Mouse (Mus musculus) T-helper 1 cell (primary cell): ENCODE results near the gene Nphs1.

ENCODE experiments used
- in situ Hi-C: fragments of 300-600 bp; cut with MboI, MseI; formaldehyde crosslinking; loops from one replicate; pipeline ENCODE4 v1.15.1; 2025; ENCODE audit warnings: high pct_unique_total_duplicates

The Nphs1 gene

DNA sequence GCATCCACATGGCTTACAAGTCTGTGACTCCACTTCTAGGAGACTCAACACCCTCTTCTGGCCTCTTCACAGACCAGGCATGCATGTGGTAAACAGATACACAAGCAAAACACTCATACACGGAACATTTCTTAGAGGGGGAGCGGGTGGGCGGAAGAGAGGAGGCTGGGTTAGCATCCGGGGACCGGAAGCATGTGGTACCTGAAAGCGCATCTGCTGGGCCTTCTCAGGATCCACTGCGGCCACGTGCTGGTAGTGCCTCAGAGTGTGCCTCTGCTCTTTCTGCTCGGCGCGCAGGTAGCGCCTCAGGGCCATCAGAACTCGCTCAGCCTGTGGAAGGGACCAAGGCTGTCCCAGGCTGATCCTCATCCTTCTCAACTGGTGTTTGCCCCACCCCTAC lies 18.4 kb upstream of the Nphs1 start:
- in situ Hi-C loops, result loop anchor here (5.0 kb wide), 1 partner anchor 77 kb away; the partner anchor contains the start of gene Lrfn3

DNA sequence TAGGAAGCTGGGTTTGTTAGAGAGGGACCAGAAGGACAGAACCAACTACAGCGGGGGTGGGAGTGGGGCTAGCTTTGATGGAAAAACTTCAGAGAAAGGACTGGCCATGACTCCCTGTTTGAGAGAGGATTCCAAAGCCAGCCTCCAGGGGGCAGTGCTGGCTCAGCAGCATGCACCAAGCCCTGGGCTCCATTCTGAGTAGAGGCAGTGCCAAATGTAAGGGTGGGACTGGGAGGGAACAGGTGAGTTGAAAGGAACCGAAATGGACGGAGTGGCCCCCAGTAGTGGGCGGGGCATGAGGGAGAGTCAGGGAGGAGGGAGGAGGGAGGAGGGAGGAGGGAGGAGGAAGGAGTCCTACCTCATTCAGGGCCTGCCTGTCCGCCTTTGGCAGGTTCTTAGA lies 17.4 kb upstream of the Nphs1 start:
- in situ Hi-C loops, result no loop called here

DNA sequence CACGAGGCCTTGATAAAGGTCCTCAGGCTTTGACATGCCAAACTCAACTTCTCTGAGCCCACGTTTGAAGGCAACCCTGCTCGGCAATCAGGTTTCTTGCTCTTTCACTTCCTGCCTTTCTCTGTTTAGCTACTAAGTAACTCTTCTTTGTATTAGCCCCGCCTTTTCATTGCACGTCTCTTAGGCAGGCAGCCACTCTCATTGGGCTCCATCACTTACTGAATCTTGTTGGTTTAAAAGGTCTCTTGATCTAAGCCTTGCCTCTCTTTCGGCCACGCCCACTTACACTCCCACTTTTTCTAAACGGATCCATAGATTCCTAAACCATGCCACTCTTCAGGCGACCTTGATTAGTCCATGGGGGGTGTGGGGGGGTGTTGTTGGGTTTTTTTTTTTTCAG lies 14.4 kb upstream of the Nphs1 start:
- in situ Hi-C loops, result no loop called here

DNA sequence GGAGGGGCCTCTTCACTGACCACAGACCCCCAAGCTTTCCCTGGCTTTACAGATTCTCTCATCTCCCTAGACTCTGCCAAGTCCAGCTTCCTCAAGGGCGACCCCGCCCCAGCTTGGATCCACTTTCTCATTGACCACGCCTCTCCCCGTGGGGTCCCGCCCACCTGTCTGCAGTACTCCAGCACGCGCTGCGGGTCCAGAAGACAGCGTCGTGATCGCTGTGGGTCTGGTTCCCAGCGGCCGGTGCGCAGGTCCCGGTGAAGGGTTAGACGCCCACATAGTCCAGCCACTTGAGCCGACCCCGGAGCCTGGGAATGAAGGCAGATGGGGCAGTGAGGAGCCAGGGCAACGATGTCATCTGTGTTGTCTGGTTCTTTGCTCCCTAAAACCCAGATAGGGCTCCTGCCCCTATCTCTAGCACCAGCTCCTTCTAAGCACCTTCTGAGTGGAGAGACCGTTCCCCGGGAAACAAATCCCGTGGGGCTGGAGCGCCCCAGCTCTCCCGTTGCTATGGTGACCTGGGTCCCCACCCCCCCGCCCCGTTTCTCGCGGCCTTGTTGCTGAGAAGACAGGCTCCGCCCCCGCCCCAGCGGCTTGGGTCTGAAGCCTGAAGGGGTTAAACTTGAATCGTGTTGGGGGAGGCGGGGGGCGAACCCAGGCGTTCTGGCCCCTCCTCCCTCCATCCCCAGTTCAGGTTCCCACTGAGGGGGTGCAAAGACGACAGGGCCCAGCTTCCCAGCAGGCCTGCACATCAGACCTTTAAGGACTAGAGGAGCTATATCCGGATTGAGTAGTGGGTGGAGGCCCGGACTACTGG lies 13.8 kb upstream of the Nphs1 start:
- in situ Hi-C loops, result no loop called here

DNA sequence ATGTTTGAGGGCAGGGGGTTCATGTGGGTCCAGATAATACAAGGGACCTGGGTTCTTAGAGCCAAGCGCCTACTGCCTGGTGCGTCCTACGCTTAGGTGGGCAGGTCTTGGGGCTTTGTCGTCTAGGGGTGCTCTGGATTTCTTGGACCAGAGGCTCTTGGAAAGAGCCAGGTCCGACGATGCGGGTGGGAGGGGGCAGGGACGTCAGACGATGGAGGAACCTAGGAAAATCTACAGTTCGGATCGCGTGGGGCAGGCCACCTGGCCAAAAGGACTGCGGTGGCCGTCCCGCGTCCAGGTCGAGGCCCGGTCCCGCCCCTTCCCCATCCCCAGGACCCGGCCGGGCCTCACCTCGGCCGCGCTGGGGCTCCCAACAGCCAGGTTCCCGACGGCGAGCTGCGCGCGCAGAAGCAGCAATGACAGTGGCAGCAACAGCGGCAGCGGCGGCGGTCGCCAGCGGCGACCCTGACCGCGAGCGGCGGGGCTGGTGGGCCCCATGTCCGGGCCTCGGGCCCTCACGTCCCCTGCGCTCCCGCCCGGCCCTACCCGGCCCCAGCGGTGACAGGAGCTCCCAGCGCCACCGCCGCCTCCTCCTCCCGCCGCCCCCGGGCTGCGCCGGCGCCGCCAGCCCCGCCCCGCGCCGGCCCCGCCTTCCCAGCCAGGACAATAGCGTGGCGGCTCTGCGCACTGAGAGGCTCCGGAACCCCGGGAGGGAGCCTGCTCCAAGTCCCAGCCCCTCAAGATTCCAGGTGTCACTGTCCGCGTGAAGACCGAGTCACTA lies 13.0 kb upstream of the Nphs1 start, which contains the start of gene Aplp1:
TSS of gene Aplp1 (minus strand) at position 565 of the 781 bp plus-strand sequence.
- in situ Hi-C loops, result no loop called here

DNA sequence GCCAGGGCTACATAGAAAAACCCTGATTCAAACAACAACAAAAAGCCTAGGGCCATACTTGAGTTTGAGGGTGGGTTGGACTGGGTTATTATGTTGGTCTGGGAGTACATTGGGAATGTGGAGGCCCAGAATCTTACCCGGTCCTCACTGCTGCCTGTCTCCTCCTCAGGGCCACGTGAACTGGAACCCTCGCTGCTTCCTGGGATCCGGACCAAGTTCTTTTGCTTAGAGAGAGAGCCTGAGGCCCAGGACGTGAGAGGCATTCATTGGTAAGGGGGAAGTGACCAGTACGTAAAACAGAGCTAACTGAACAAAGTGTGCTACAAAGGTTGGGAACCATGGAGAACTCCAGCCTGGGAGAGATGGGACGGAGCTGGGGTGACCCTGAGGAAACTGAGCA lies 7.9 kb upstream of the Nphs1 start:
- in situ Hi-C loops, result no loop called here

DNA sequence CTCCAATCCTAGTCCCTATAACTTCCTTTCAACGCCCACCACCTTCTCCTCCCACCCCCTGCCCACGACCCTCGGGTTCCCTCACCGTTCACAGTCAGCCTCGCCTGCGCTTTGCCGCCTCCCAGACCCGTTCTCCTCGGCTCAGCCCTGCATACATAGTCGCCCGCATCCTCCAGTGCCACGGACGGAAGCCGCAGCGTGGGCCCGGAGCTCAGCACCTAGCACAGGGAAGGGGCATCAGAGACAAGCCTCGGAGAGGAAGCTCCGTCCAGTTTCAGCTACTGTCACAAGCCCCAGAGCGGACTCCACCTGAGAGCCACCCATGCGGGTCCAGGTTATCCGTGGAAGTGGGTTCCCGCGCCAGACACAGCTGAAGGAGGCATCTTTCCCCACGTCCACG lies 4.8 kb upstream of the Nphs1 start:
- in situ Hi-C loops, result no loop called here

DNA sequence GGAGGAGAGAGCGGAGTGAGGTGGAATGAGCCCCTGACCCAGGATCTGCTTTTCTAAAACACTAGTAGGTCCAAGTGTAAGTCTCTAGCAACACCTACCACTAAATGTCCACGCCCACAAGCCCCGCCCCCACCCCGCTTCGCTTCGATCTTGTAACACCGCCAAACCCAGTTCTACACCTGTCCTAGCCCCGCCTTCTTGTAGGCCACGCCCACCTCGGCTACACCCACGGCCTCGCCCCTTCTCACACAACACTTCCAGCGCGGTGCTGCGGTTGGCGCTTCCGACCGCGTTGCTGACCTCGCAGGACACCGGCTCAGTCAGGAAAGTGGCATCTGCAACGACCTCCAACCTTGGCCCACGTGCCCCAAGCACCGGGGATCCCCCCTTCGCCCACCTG lies 4.3 kb upstream of the Nphs1 start:
- in situ Hi-C loops, result no loop called here

DNA sequence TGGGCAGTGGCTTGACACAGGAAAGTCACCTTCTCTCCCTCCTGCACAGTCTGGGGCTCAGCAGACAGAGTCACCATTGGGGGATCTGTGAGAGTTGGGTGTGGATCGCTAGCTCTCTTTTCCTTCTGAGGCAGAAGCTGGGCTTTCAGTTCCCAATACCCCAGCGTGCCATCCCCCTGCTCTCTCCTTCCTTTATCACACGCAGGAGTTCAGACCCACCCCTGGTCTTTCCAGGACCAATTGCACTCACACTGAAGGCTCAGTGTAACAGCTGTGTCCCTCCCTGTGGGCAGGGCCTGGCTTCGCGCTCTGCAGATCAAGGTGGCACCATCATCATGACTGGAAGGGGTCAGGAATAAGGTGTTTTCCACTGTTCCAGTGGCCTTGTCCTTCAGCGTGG lies 3.9 kb upstream of the Nphs1 start:
- in situ Hi-C loops, result no loop called here

DNA sequence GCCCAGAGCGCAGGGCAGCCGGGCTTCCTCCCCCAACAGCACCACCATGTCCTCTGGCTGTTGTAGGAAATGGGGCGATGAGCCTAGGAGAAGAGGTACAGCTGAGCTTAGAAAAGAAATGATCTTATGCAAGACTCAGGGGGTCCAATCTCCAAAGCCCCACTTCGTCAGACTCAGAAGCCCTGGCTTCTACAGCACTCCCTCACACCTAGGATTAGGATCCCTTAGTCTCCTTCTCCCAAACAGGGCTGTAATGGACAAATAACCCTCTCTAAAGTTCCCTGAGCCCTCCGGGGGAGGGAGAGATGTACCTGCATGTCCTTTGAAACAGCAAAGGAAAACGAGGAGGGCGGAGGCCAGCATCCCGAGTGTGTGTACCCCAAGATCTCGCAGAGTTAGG lies 1.6 kb upstream of the Nphs1 start:
- in situ Hi-C loops, result no loop called here

DNA sequence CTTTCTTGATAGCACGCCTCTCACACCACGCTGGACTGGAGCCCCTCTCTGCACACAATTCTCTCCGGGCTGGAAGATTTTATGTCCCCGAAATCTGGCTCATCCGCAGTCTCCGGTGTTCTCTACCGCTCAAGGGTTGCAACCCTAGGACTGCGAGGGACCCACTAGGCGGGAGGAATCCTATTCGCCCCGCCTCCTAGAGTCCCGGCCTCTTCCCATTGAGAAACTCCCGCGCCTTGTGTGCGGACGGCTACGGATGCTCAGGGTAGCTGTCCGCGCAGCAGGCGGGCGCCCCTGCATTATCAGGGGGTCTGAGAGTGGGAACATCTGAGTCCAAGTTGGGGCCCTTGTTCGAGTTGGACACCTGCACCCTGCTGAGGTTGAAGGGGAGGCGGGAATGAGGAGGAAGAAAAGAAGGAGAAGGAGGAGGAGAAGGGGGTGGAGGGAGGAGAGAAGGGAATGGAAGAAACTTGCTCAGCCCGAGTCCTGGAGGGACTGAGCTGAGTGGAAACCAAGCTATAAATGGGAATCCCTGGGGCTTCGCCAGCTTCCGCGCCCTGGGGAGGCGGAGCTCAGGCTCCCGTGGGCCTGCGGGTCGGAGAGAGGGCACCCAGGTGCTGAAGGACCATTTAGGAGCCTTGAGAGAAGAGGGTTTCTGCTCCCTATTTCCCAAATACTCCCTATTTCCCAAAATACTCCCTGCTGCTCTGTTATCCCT lies 1.0 kb upstream of the Nphs1 start:
- in situ Hi-C loops, result no loop called here

DNA sequence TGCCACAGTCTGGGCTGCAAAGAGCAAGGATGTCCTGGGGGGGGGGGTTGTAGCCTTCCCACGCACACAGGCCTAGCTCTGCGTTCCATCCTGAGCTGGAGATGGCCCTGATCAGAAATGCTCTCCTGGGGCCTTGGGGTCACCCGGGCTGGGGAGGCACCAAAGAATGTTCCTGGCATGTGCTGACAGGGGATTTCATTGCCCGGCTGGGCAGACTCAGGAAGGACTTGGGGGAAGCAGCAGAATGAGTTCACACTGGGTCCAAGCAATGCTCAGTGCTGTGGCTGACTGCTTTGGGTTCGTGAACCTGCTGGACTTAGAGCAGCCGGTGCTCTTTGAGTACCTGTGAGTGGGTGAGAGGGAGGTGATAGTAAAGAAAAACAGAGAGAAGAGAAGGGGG lies 1.4 kb downstream of the Nphs1 start:
- in situ Hi-C loops, result no loop called here

DNA sequence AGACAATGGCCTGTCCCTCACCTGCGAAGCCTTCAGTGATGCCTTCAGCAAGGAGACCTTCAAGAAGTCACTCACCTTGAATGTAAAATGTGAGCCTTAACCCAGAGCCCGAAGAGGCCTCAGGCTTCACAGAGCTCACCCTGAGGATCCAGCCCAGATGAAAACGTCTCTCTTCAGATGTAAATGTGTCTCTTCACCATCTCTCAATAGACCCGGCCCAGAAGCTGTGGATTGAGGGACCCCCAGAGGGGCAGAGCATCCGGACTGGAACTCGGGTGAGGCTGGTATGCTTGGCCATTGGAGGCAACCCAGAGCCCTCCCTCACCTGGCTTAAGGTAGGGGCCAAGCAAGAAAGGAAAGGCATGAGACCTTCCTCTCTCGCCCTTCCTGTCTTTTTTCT lies 5.5 kb downstream of the Nphs1 start:
- in situ Hi-C loops, result no loop called here

DNA sequence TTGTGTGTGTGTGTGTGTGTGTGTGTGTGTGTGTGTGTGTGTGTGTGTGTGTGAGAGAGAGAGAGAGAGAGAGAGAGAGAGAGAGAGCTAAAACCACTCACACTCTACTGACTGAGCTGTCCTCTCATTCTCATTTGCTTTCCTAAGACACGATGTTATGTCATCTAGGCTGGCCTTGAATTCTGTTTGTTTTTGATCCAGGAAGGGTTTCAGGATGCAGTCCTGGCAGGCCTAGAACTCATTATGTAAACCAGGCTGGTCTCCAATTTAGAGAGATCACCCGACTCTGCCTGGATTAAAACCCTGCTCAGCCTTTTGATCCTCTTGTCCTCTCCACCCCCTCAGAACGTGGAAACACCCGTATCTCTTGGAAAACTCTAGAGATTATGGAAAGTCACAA lies 5.9 kb downstream of the Nphs1 start:
- in situ Hi-C loops, result no loop called here

DNA sequence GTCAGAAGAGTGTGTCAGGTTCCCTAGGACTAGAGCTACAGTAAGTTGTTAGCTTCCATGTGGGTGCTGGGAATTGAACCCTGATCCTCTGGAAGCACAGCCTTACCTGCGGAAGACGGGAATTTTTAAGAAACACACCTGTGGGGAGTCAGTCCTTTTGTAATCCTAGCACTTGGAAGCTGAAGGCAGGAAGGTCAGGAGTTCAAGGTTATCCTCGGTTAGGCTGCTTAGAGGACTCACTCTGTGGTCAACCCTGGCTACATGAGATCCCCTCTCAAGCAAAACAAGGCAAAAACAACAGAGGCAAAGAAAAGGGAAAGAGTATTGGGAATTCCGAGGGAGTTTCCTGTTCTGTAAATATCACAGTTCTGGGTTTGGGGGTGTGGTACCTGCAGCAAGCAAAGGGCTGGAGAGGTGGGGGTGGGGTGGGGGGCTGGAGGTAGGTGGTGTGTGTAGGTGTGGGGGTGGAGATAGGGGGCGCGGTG lies 6.7 kb downstream of the Nphs1 start:
- in situ Hi-C loops, result no loop called here

DNA sequence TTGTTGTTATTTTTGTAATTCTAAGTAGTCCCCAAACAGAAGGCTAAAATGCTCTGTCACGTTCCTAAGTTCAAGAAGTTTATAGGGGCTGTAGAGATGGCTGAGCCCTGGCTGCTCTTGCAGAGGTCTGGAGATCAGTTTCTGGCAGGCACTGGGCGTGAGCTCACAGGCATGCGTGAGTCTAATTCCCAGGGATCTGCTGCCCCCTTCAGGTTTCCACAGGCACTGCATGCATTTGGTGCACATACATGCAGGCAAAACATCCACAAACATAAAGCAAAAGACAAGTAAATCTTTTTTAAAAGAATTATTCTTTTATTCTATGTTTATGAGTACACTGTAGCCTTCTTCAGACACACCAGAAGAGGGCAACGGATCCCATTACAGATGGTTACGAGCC lies 14.3 kb downstream of the Nphs1 start:
- in situ Hi-C loops, result no loop called here

DNA sequence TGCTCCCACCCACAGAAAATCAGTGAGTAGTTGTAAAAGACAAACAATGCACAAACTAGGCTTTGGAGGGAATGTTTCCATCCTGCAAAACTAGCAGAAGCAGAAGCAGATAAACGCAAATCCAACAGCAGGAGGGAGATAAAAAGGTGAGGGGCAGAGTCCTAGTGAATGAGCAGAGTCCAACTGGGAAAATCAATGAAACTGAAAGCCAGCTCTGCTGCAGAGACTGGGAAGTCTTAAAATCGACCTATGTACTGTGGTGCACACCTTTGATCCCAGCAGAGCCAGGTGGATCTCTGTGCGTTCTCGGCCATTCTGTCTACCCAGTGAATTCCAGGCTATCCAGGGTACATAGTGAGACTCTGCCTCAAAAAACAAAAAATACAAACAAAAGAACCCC lies 16.9 kb downstream of the Nphs1 start:
- in situ Hi-C loops, result loop anchor here (5.0 kb wide), 1 partner anchor 103 kb away; no protein-coding TSS in a partner anchor

DNA sequence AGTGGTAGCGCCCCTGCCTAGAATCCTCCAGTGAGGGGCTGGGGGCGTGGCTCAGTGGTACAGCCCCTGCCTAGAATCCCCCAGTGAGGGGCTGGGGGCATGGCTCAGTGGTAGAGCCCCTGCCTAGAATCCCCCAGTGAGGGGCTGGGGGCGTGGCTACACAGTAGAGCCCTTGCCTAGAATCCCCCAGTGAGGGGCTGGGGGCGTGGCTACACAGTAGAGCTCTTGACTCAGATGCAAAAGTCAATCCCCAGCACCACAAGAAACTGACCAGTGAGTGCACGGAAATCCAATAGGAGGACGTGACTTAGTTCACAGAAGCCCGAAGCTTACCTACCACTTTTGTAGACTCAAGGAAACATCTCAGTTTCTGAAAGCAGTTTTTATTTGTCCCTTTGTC lies 18.0 kb downstream of the Nphs1 start:
- in situ Hi-C loops, result loop anchor here (5.0 kb wide), 1 partner anchor 104 kb away; no protein-coding TSS in a partner anchor

DNA sequence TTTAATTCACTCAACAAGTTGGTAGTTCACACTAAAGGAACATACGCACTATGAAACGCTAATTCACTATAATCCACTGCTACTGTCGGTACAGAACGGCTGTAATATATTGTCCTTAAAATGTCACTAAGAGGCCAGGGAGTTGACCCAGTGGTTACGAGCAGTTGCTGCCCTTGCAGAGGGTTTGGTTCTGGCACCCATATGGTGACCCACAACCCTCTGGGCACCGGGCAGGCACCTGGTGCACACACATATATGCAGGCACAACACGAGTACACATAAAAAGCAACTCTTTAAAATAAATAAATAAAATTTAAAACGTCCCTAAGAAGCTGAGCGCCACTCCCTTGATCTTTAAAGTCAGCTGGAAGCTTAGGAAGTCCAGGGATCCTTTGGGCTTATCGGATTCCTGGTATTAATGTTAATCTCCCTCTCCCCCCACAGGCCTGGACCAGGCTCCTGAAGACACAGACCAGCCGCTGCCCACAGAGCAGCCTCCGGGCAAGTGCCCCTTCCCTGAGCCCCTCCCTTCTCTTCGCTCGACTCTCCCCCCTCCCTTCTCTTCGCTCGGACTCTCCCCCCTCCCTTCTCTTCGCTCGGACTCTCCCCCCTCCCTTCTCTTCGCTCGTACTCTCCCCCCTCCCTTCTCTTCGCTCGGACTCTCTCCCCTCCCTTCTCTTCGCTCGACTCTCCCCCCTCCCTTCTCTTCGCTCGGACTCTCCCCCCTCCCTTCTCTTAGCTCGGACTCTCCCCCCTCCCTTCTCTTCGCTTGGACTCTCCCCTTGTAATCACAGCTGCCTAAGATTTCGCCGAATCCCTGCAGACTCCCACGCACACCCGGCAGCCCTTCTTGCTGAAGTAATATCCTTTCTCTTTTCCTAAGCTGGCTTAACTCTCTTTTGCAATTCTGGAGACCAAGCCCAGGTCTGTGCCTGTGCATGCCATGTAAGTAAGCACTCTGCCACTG lies 19.6 kb downstream of the Nphs1 start:
- in situ Hi-C loops, result loop anchor here (5.0 kb wide), 1 partner anchor 105 kb away; no protein-coding TSS in a partner anchor

DNA sequence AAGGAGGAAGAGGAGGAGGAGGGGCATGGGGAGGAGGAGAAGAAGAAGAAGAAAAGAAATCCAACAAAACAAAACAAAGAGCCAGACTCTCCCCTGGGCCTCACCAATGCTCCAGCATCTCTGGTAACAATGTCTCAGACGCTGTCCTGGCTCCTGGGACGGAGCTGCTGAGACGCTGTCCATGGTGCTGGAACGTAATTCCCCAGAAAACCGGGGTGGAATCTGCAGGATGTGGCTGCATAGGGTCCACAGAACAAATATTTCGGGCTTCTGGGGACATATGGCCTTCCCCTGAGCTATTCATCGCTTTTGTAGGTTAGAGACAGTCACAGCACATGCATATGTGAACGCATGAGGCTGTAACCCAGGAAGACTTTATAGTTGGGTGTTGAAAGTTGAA lies 26.1 kb downstream of the Nphs1 start:
- in situ Hi-C loops, result no loop called here
